25 mouse cellular contexts compared by ENCODE assay signal in genomic region chr11:120772749-120773148, GRCm38 (mm10). TPM values are rescaled to one million over a fixed set of nuclear protein-coding genes. Genes with fewer than 3 reads are reported as not detected.
"Had no signal": no experiment of that assay in that cellular context is flagged by ENCODE, and none has a peak within 500 bp of the region (broad histone marks: within the 10 kb centered on the region; RNA-seq: fewer than 3 reads in every experiment).

No protein-coding gene starts in this region.

- H3K36me3 ChIP-seq: heart, embryonic 10.5 days; heart, embryonic 12.5 days; hindbrain, embryonic 10.5 days; intestine, embryonic 15.5 days; limb, embryonic 13.5 days; limb, embryonic 15.5 days had no signal

- H3K27ac ChIP-seq: gastrocnemius, adult 2 months; heart, embryonic 10.5 days; hindbrain, embryonic 10.5 days; hindbrain, embryonic 14.5 days; intestine, embryonic 15.5 days; layer of hippocampus, adult 2 months; left cerebral cortex, adult 2 months; limb, embryonic 13.5 days; limb, embryonic 15.5 days had no signal

- H3K4me3 ChIP-seq: gastrocnemius, adult 2 months; heart, embryonic 10.5 days; heart, embryonic 12.5 days; hindbrain, embryonic 10.5 days; intestine, embryonic 15.5 days; layer of hippocampus, adult 2 months; left cerebral cortex, adult 2 months; limb, embryonic 13.5 days; limb, embryonic 15.5 days had no signal

- H3K4me1 ChIP-seq: heart, embryonic 12.5 days; intestine, embryonic 15.5 days had no signal

- H3K27me3 ChIP-seq: intestine, embryonic 15.5 days; limb, embryonic 15.5 days had no signal

- ATAC-seq: forebrain, embryonic 16.5 days; hindbrain, embryonic 16.5 days; inflammation-experienced regulatory T-cells, adult 6 months; intestine, embryonic 15.5 days; intestine, postnatal 0 days had no signal

- DNase-seq: gastrocnemius, adult 2 months; gastrocnemius, postnatal 10 days; gastrocnemius, postnatal 25 days; heart, adult 18-20 months; heart, postnatal 10 days; heart, postnatal 4 days; kidney, adult 18-20 months; kidney, adult 8-10 months; kidney, postnatal 10 days; kidney, postnatal 4 days; left cerebral cortex, postnatal 4 days had no signal

- H3K9me3 ChIP-seq: heart, embryonic 10.5 days; heart, embryonic 12.5 days; hindbrain, embryonic 10.5 days; intestine, embryonic 15.5 days; limb, embryonic 13.5 days; limb, embryonic 15.5 days had no signal

- H3K4me2 ChIP-seq: heart, embryonic 12.5 days; hindbrain, embryonic 14.5 days; intestine, embryonic 15.5 days; limb, embryonic 13.5 days; limb, embryonic 15.5 days had no signal

- H3K9ac ChIP-seq: heart, embryonic 12.5 days; hindbrain, embryonic 14.5 days; intestine, embryonic 15.5 days; limb, embryonic 13.5 days; limb, embryonic 15.5 days had no signal

RNA-seq across cellular contexts. Expression of gene Cbr2, which starts 40.8 kb away (rescaled TPM):
- total RNA-seq: granulocyte monocyte progenitor cell, adult 5-6 weeks had no signal
- polyA plus RNA-seq: inflammation-experienced regulatory T-cells, adult 6 months had no signal
